Mouse (Mus musculus) spleen, adult 2 months (tissue): ENCODE measurements around the gene Orc3. TPM values are rescaled to one million over a fixed set of nuclear protein-coding genes. Genes with fewer than 3 reads are reported as not detected.

Experiments
- DNase-seq, 2 experiments: peaks; one replicate each; pipeline versions ENCODE4 v3.0.0 to v3.0.0-alpha.2; 2012 to 2021; ENCODE audit warnings: low spot score in 2 of 2, low read depth in 1 of 2
- H3K27ac ChIP-seq: fragments of 200-500 bp; 2 replicates; pipeline ENCODE4 v1.5.1; 2012; ENCODE audit warnings: low read length, inconsistent platforms; ENCODE audit not compliant: insufficient read depth
- H3K27me3 ChIP-seq: fragments of 200-500 bp; 2 replicates; pipeline ENCODE4 v1.6.1; 2012; ENCODE audit warnings: mild to moderate bottlenecking, moderate library complexity, low read length, inconsistent platforms; ENCODE audit not compliant: control insufficient read depth, insufficient read depth
- H3K36me3 ChIP-seq: fragments of 200-500 bp; 2 replicates; pipeline ENCODE4 v1.6.1; 2012; ENCODE audit warnings: mild to moderate bottlenecking, low read length, inconsistent platforms; ENCODE audit not compliant: control insufficient read depth, insufficient read depth
- H3K4me1 ChIP-seq: fragments of 200-500 bp; 2 replicates; pipeline ENCODE4 v1.6.1; 2011; ENCODE audit warnings: inconsistent platforms; ENCODE audit not compliant: control insufficient read depth, insufficient read depth, insufficient read length
- H3K4me3 ChIP-seq: fragments of 200-500 bp; 2 replicates; pipeline ENCODE4 v1.5.1; 2011; ENCODE audit warnings: mild to moderate bottlenecking, inconsistent platforms; ENCODE audit not compliant: insufficient read depth, insufficient read length; ENCODE audit errors: extremely low read depth
- CTCF ChIP-seq: fragments of 200-500 bp; IDR thresholded peaks from 2 replicates; pipeline ENCODE4 v1.5.1; 2011; ENCODE audit warnings: mild to moderate bottlenecking, inconsistent platforms; ENCODE audit not compliant: insufficient read depth, insufficient read length, insufficient replicate concordance; ENCODE audit errors: extremely low read depth
- POLR2A ChIP-seq: fragments of 200-500 bp; IDR thresholded peaks from 2 replicates; pipeline ENCODE4 v1.6.1; 2011; ENCODE audit warnings: low read depth, low read length, inconsistent platforms
- WGBS: fragments of 180-500 bp; shearing (Covaris S2); methylation state at CpG from one replicate; pipeline ENCODE4 v1.1.7; 2018; 5-methylcytosine and 5-hydroxymethylcytosine counted together
- polyA plus RNA-seq: library from polyadenylated mRNA; depleted of rRNA; stranded (reverse); fragments of >200 nt; gene quantifications from 2 replicates; pipeline ENCODE4 v1.2.3, GENCODE M21; 2012

Gene Orc3
- polyA plus RNA-seq, 1 experiment = 11.5 TPM

DNA sequence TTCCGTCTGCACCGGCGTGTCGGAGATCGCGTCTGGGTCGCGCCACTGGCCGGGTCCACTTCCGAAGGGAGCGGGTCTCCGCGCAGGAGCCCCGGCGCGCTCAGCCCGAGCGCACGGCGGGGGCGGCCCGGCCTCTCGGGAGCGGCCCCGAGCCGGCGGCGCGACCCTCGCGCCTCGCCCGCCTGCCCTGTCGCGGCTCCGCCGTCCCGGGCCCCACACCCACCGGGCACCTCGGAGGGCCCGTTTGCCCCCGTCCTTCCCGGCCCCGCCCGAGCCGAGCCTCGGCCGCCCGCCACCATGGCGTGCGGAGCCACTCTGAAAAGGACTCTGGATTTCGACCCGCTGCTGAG is 64.0 kb downstream of the Orc3 start, which contains the start of gene Akirin2:
Gene Akirin2, plus strand, starts transcription at position 190 of the 350 bp plus-strand sequence.
- 1% methylated on average over 48 of the region's 53 CpGs for WGBS
- no peak for DNase-seq
- Histone ChIP-seq H3K27me3 (no peaks in the 10 kb centered on the region; the same call in 1 of the 2 replicates), H3K36me3 (no peaks in the 10 kb centered on the region), H3K4me1 (peaks cover 2% of the 10 kb centered on the region; the same call in 1 of the 2 replicates), H3K4me3 (peak within 1 kb of the TSS; percentile 96), H3K27ac (peak within 1 kb of the TSS; percentile 85)
- TF ChIP-seq CTCF = no peak
- TF ChIP-seq POLR2A = no peak

GRCm38 (mm10) chr4:34549981-34550747 is 64.6 kb downstream of the Orc3 start:
- peaks cover 2% of the 10 kb centered on the region; the same call in 1 of the 2 replicates for H3K4me1 ChIP-seq
- 3% methylated on average over 38 of the region's 38 CpGs for WGBS
- peak; percentile 85 to 96 for DNase-seq
- H3K36me3 ChIP-seq = no peaks in the 10 kb centered on the region
- no peaks in the 10 kb centered on the region; the same call in 1 of the 2 replicates for H3K27me3 ChIP-seq
- peak overlapping the region; percentile 96 for H3K4me3 ChIP-seq
- TF ChIP-seq CTCF (no peak), POLR2A (peak; percentile 40; the same call in 1 of the 2 replicates)
- peak overlapping the region; percentile 85 for H3K27ac ChIP-seq

DNA sequence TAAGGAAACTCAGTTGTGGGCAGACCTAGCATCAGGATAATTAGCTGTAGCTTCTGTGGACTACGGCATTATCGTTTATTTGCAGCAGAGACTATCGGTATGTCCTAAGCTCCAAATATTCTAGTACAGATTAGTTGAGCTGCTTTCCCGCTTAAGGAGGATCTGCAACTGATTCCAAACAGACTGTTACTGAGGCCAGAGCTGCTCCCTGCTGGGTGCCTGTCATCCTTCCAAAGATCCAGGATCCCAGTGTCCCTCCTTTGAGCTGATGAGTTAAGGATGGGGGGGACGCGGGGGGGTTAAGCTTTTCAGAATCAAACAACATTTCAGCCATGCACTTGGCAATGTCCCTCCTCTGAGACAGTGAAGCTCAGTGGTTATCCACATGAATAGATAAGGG is 84.8 kb downstream of the Orc3 start:
- DNase-seq = no peak
- Histone ChIP-seq H3K4me1 (no peaks in the 10 kb centered on the region), H3K27ac (no peak overlapping the region), H3K27me3 (no peaks in the 10 kb centered on the region), H3K4me3 (no peak overlapping the region), H3K36me3 (no peaks in the 10 kb centered on the region)
- no peak for TF ChIP-seq POLR2A
- no peak for TF ChIP-seq CTCF
- 95% methylated on average over 6 of the region's 6 CpGs for WGBS

DNA sequence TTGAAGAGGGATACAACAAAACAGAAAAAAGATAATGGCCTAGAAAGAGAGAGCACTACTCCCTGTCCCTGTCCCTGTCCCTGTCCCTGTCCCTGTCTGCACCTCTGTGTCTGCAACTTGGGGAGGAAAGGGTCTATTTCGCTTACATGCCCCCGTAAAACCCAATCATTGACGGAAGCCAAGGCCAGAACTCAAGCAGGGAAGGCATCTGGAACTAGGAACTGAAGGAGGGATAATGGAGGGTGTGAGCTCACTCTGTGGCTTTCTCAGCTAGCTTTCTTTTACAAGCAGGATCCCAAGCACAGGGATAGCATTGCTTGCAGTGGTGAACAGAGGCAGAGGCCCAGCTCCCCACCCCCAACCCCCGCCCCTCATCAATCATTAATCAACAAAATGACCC is 85.4 kb downstream of the Orc3 start:
- Histone ChIP-seq H3K4me1 (no peaks in the 10 kb centered on the region), H3K4me3 (no peak overlapping the region), H3K36me3 (no peaks in the 10 kb centered on the region), H3K27ac (no peak overlapping the region), H3K27me3 (no peaks in the 10 kb centered on the region)
- no peak for DNase-seq
- 89% methylated on average over 4 of the region's 4 CpGs for WGBS
- no peak for TF ChIP-seq CTCF
- TF ChIP-seq POLR2A = no peak

DNA sequence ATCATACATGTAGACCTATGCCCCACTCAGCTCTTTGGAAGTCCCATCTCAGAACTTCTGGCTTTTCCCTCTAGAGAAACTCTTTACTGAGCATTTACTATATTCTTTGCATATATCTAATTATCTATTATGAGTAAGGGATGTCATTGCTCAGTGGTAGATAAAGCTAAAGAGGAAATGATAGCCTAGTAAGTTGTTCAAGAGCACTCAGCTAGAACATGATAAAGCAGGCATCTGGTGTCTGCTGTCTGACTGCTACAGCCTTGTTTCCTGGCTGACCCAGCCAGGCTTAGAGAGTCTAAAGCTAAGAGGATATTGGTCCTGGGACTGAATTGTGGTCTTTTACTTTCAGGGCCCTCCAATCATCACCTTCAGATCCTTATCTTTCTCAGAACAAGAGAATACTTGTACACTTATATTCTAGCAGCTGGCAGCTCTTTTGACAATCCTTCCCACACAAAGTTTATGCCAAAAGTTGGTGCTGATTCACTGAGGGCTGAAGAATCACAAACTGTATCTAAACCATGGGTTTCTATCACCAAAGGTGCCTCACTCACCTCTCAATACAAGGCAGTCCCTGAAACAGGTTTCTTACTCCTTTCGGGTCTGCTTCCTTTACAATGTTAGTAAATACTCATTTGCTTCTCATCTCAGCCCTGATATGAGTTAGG is 86.2 kb downstream of the Orc3 start:
- Histone ChIP-seq H3K4me3 (no peak overlapping the region), H3K27me3 (no peaks in the 10 kb centered on the region), H3K27ac (no peak overlapping the region), H3K36me3 (no peaks in the 10 kb centered on the region), H3K4me1 (no peaks in the 10 kb centered on the region)
- DNase-seq = no peak
- TF ChIP-seq CTCF (no peak), POLR2A (no peak)
- WGBS = 83% methylated on average over 1 of the region's 1 CpGs

DNA sequence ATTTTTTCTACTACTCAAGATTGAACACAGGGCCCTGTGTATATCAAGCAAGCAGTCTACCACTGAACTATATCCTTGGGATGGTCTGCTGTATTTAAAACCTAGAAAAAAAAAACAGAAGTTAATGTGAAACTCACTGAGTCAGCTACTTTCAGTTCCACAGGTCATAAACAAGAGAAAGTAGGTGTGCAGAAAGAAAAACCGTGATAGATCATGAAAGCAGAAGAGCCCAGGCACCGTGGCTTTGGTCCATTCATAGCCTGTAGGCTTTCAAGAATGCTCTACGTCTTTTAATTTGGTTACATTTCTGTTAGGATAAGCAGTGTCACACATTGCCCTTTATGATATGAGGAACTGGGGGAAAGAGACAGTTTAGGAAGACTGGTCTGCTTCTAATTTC is 88.0 kb downstream of the Orc3 start:
- WGBS = 25% methylated on average over 3 of the region's 3 CpGs
- no peak overlapping the region for H3K27ac ChIP-seq
- no peaks in the 10 kb centered on the region for H3K36me3 ChIP-seq

More for the DNA sequence above, 88.0 kb downstream of the Orc3 start:
- no peaks in the 10 kb centered on the region for H3K27me3 ChIP-seq
- no peak overlapping the region for H3K4me3 ChIP-seq
- H3K4me1 ChIP-seq = no peaks in the 10 kb centered on the region
- no peak for DNase-seq
- no peak for TF ChIP-seq POLR2A
- TF ChIP-seq CTCF = no peak
